Mouse (Mus musculus): ENCODE measurements around the gene Sgms1. TPM values are rescaled to one million over a fixed set of nuclear protein-coding genes. Genes with fewer than 3 reads are reported as not detected.

Gene Sgms1
- polyA plus RNA-seq, 1 experiment, result 8.5 TPM

DNA sequence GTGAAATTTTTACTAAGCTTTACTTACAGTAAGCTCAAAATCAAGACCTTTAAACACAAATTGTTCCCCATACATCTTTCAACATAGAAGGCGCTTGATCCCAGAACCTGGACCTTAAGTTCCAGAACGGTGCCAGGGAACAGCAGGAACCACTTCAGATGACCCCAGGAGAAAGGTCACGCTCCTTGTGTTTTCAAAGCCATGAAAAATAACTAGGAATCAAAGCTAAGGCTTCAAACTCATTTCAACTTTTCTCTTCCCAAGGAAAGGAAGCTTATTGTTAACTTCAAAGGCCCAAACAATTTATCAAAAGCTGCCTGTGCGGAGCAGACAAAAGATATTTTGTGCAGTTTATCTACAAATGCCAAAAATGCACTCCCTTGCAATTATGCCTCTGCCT lies 107.6 kb downstream of the Sgms1 start:
- H3K4me2 ChIP-seq (ENCODE audit: low read depth), result no peak overlapping the region
- H3K27me3 ChIP-seq (ENCODE audit: control insufficient read depth, insufficient read depth, insufficient read length), result no peaks in the 10 kb centered on the region
- no peak overlapping the region for H3K4me3 ChIP-seq
- H3ac ChIP-seq (ENCODE audit: control insufficient read depth, insufficient read length), result no peak overlapping the region
- H3K36me3 ChIP-seq (ENCODE audit: control insufficient read depth, insufficient read depth), result no peaks in the 10 kb centered on the region
- no peaks in the 10 kb centered on the region for H3K79me2 ChIP-seq (ENCODE audit: control insufficient read depth, insufficient read depth)
- TF ChIP-seq E2F4 (IDR thresholded peaks at IDR 0.05; ENCODE audit: insufficient read depth), result no peak
- TF ChIP-seq MAX (IDR thresholded peaks at IDR 0.05; ENCODE audit: low read depth), result no peak

GRCm38 (mm10) chr19:32280380-32280779 lies 109.1 kb downstream of the Sgms1 start:
- H3K36me3 ChIP-seq (ENCODE audit: control insufficient read depth, insufficient read depth), result no peaks in the 10 kb centered on the region
- H3K4me2 ChIP-seq (ENCODE audit: low read depth), result no peak overlapping the region
- TF ChIP-seq POLR2AphosphoS2 (IDR thresholded peaks at IDR 0.05; ENCODE audit: insufficient read length, low read depth) (no peak), REST (IDR thresholded peaks at IDR 0.05; ENCODE audit: insufficient read depth, insufficient read length) (no peak), CEBPB (IDR thresholded peaks at IDR 0.05; ENCODE audit: insufficient read depth, poor library complexity, severe bottlenecking) (no peak), USF1 (IDR thresholded peaks at IDR 0.05; ENCODE audit: low read depth) (no peak), MYOG (IDR thresholded peaks at IDR 0.05; ENCODE audit: control insufficient read depth in 1 of 3, insufficient read depth in 1 of 3, insufficient read length in 2 of 3, low read depth in 2 of 3) (no peak), POLR2A (IDR thresholded peaks at IDR 0.05; ENCODE audit: insufficient read length, low read depth) (no peak), TCF3 (IDR thresholded peaks at IDR 0.05; ENCODE audit: insufficient read length, low read depth) (no peak), MYOD1 (IDR thresholded peaks at IDR 0.05; ENCODE audit: control insufficient read depth in 1 of 3, insufficient read length in 2 of 3, low read depth in 2 of 3) (no peak), SRF (IDR thresholded peaks at IDR 0.05; ENCODE audit: control insufficient read depth, insufficient read length, low read depth) (no peak), MAX (IDR thresholded peaks at IDR 0.05; ENCODE audit: low read depth) (no peak), E2F4 (IDR thresholded peaks at IDR 0.05; ENCODE audit: insufficient read depth) (no peak)
- H3K4me3 ChIP-seq, result no peak overlapping the region
- H3ac ChIP-seq (ENCODE audit: control insufficient read depth, insufficient read length), result no peak overlapping the region
- no peaks in the 10 kb centered on the region for H3K79me2 ChIP-seq (ENCODE audit: control insufficient read depth, insufficient read depth)
- H3K27me3 ChIP-seq (ENCODE audit: control insufficient read depth, insufficient read depth, insufficient read length), result no peaks in the 10 kb centered on the region

DNA sequence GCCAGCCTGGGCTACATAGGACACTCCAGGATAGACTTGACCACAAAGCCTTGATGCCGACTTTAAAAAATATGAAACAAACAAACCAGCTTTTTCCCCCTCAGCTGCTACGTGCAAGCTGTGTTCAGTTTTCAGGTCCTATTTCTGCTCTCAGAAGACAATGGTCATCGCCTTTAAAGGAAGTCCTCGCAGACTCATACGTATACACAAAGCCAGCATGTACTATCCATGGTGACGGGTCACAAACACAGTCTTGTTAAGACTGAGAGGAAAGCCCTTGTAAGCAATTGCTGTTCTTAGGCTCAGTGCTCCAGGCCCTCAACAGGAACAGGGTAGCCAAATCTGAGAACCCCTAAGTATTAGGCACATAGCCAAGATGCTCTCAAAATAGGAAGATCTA lies 110.1 kb downstream of the Sgms1 start:
- TF ChIP-seq REST (IDR thresholded peaks at IDR 0.05; ENCODE audit: insufficient read depth, insufficient read length) (no peak), POLR2A (IDR thresholded peaks at IDR 0.05; ENCODE audit: insufficient read length, low read depth) (no peak), MYOD1 (IDR thresholded peaks at IDR 0.05; ENCODE audit: control insufficient read depth in 1 of 3, insufficient read length in 2 of 3, low read depth in 2 of 3) (no peak), MAX (IDR thresholded peaks at IDR 0.05; ENCODE audit: low read depth) (no peak), POLR2AphosphoS2 (IDR thresholded peaks at IDR 0.05; ENCODE audit: insufficient read length, low read depth) (no peak), SRF (IDR thresholded peaks at IDR 0.05; ENCODE audit: control insufficient read depth, insufficient read length, low read depth) (no peak), E2F4 (IDR thresholded peaks at IDR 0.05; ENCODE audit: insufficient read depth) (no peak), MYOG (IDR thresholded peaks at IDR 0.05; ENCODE audit: control insufficient read depth in 1 of 3, insufficient read depth in 1 of 3, insufficient read length in 2 of 3, low read depth in 2 of 3) (no peak), USF1 (IDR thresholded peaks at IDR 0.05; ENCODE audit: low read depth) (no peak), TCF12 (IDR thresholded peaks at IDR 0.05; ENCODE audit: insufficient read depth, poor library complexity, severe bottlenecking) (no peak), CEBPB (IDR thresholded peaks at IDR 0.05; ENCODE audit: insufficient read depth, poor library complexity, severe bottlenecking) (no peak)
- H3K4me2 ChIP-seq (ENCODE audit: low read depth), result no peak overlapping the region

DNA sequence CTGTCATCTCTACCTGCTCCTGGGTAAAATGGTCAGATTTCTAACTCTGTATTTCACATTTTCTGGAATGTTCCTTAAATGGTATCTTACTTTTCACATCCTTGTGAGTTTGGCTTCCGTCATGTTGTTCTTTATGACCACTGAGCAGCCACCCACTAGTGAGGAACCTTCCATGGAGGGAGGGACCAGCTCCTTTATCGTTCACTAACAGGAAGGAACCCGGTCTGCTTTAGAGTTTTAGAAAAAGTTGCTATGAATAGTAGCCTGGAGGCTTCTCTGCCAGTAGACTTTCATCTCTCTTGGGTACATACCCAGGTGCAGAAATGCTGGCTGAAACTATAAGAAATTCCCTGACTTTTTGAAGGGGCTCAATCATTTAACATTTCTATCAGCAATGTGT lies 111.6 kb downstream of the Sgms1 start:
- Histone ChIP-seq H3K4me3 (no peak overlapping the region), H3K36me3 (ENCODE audit: control insufficient read depth, insufficient read depth) (no peaks in the 10 kb centered on the region), H3K27me3 (ENCODE audit: control insufficient read depth, insufficient read depth, insufficient read length) (no peaks in the 10 kb centered on the region), H3ac (ENCODE audit: control insufficient read depth, insufficient read length) (no peak overlapping the region), H3K4me2 (ENCODE audit: low read depth) (no peak overlapping the region), H3K79me2 (ENCODE audit: control insufficient read depth, insufficient read depth) (no peaks in the 10 kb centered on the region)
- no peak for TF ChIP-seq CEBPB (IDR thresholded peaks at IDR 0.05; ENCODE audit: insufficient read depth, poor library complexity, severe bottlenecking)
- TF ChIP-seq POLR2A (IDR thresholded peaks at IDR 0.05; ENCODE audit: insufficient read length, low read depth), result no peak
- no peak for TF ChIP-seq E2F4 (IDR thresholded peaks at IDR 0.05; ENCODE audit: insufficient read depth)
- TF ChIP-seq SRF (IDR thresholded peaks at IDR 0.05; ENCODE audit: control insufficient read depth, insufficient read length, low read depth), result no peak
- no peak for TF ChIP-seq TCF12 (IDR thresholded peaks at IDR 0.05; ENCODE audit: insufficient read depth, poor library complexity, severe bottlenecking)
- TF ChIP-seq POLR2AphosphoS2 (IDR thresholded peaks at IDR 0.05; ENCODE audit: insufficient read length, low read depth), result no peak
- no peak for TF ChIP-seq MYOG (IDR thresholded peaks at IDR 0.05; ENCODE audit: control insufficient read depth in 1 of 3, insufficient read depth in 1 of 3, insufficient read length in 2 of 3, low read depth in 2 of 3)
- TF ChIP-seq TCF3 (IDR thresholded peaks at IDR 0.05; ENCODE audit: insufficient read length, low read depth), result no peak

More for the DNA sequence above, 110.1 kb downstream of the Sgms1 start:
- Histone ChIP-seq H3K79me2 (ENCODE audit: control insufficient read depth, insufficient read depth) (no peaks in the 10 kb centered on the region), H3ac (ENCODE audit: control insufficient read depth, insufficient read length) (no peak overlapping the region), H3K27me3 (ENCODE audit: control insufficient read depth, insufficient read depth, insufficient read length) (no peaks in the 10 kb centered on the region), H3K4me3 (no peak overlapping the region), H3K36me3 (ENCODE audit: control insufficient read depth, insufficient read depth) (no peaks in the 10 kb centered on the region)

GRCm38 (mm10) chr19:32277287-32277686 lies 112.2 kb downstream of the Sgms1 start:
- TF ChIP-seq TCF3 (IDR thresholded peaks at IDR 0.05; ENCODE audit: insufficient read length, low read depth) (no peak), POLR2A (IDR thresholded peaks at IDR 0.05; ENCODE audit: insufficient read length, low read depth) (no peak)
- Histone ChIP-seq H3K79me2 (ENCODE audit: control insufficient read depth, insufficient read depth) (no peaks in the 10 kb centered on the region), H3K4me2 (ENCODE audit: low read depth) (no peak overlapping the region), H3K36me3 (ENCODE audit: control insufficient read depth, insufficient read depth) (no peaks in the 10 kb centered on the region), H3K27me3 (ENCODE audit: control insufficient read depth, insufficient read depth, insufficient read length) (no peaks in the 10 kb centered on the region), H3ac (ENCODE audit: control insufficient read depth, insufficient read length) (no peak overlapping the region), H3K4me3 (no peak overlapping the region)

All from myocyte (in vitro differentiated cells).